Mouse (Mus musculus) 416B (cell line): ENCODE data around the gene Vhl.
"Not testable (repeated sequence)": the region's sequence is repeated elsewhere in the genome, so short reads cannot be mapped to it uniquely, and the experiment has no call there.

Experiments used
- DNase-seq: peaks from one replicate; pipeline ENCODE4 v3.0.0; 2011; ENCODE audit warnings: low read depth

Gene Vhl

GRCm38 (mm10) chr6:113661353-113662241 lies 37.8 kb downstream of the Vhl start:
- DNase-seq: peak; percentile 62

DNA sequence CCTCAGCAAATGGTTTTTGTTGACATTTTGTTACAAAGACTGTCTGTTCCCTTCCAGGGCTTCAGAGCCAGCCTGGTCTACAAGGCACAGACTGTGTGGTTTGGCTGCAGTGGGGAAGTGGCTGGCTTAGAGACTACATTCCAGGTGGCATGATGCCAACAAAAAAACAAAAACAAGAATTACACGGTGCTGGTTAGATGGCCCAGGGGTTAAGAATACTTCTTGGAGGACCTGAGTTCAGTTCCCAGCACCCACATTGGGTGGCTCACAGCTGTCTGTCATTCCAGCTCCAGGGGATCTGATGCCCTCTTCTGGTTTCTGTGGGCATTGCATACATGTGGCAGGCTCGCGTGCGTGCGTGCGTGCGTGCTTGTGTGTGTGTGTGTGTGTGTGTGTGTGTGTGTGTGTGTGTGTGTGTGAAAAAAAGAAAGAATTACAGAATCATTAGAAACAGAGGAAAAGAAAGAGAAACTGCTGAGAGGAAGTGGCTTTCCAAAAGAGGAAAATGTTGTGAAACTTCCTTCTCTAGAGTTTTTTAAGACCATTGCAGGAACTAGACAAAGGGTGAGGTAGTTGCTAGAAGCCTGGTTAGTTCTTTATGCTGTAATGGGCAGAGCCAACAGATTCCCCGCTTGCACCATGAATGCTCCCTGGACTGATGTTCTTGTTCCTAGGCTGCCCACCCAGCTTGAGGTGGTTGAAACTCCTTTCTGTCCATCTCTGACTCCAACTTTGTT lies 39.4 kb downstream of the Vhl start:
- DNase-seq: peak; percentile 67

DNA sequence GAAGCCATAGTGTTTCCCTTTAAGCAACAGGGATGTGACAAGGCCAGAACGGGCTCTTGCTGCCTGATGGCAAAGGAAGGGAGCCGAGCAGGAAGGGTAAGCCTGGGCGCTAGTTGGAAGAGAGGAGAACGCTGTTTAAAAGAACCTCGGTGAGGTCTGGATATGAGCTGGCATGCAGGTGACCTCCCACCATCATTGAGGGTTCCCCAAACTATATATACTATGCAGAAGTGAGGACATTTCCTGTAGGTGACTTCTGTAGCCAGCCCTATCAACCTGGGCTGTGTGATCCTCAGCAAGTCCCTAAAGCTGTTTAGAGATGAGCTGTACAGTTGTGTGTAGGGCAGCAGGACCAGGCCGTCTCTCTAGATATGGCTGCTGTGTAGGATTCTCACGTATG lies 40.5 kb downstream of the Vhl start:
- DNase-seq: no peak

- no peak for DNase-seq
Observed at GRCm38 (mm10) chr6:113667611-113668122, 43.9 kb downstream of the Vhl start.

DNA sequence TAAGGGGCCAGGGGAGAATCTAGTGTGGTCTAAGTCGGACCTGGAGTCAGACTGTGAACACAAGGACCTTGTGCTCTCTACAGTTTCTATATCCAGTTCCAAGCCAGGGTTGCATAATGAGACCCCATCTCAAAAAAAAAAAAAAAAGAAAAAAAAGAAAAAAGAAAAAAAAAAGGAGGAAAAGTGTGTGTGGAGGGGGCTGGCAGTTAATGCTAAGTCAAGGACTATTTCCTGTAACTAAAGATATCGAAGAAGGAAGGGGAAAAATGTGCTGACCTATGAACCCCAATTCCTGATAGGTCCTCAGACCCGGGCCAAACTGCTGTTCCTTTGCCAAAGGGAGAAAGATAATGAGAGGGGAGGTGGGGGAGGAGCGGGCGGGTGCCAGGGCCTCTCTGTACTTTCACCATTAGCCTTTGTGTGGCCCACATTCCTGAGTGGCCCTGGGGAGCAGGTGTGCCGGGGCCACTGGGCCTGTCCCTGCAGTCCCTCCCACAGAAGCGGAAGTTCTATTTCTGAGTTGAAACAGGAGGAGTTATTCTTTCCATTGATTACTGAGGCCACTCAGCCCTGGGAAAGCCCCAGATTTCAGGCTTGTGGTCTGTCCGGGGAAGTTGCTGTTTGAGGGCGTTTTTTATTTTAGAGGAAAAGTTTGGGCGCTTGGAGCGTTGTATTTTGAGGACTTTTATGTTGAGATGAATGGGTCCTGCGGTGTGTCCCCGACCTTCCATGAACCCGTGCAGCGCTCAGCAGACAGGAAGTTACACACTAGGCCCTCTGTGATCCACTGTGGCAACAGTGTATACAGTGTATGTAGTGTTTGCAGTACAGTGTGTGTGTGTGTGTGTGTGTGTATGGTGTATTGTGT lies 44.8 kb downstream of the Vhl start:
- DNase-seq: peak; percentile 50

GRCm38 (mm10) chr6:113669821-113670220 lies 46.1 kb downstream of the Vhl start:
- no peak for DNase-seq

DNA sequence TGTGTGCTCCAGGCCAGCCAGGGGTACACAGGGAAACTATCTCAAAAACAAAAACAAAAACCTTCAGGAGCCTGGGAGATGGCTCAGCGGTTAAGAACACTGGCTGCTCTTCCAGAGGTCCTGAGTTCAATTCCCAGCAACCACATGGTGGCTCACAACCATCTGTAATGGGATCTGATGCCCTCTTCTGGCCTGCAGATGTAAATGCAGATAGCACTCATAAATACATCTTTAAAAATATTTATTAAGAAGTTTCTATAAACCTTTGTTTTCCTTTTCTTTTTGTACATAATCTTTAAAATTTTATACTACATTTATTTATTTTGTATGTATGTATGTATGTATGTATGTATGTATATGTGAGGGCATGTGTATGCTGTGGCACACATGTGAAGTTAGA lies 48.3 kb downstream of the Vhl start:
- not testable (repeated sequence) for DNase-seq

DNA sequence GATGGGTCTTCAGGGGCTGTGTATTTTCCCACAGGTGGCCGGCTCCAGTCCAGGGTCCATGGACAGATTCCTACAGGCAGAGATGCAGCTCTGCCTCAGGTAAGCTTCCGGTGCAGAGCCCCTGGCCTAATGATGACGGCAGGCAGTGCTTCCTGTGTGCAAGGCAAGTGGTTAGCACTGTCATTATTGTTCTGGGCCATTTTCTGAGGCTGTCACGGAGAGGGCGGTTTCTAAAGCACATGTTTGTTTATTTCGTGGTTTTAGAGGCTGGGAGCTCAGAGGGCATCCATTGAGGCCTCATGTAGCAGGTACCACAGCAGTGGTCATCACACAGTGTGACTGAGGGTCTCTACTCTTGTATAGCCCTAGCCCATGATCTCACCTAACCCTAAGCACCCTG lies 49.2 kb downstream of the Vhl start:
- DNase-seq: no peak

DNA sequence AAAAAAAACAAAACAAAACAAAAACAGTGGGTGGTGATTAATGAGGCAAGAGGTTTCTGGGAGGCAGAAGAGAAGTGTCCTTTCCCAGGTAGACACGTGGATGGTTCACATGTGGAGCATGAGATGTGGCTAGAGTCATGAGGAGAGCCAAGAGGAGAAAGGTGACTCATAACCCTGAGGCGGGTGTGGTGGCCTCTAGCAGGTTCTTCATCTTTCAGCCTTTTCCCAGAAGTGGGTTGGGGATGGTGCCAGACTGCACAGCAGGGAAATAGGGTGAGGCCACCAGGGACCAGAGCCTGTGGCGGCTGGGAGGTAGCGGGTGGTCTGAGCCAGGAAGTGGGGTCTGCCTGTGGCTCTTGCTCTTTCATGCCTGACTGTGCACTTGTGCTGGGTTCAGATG lies 51.5 kb downstream of the Vhl start:
- DNase-seq: peak; percentile 84

GRCm38 (mm10) chr6:113675991-113676390 lies 52.2 kb downstream of the Vhl start:
- DNase-seq: no peak

GRCm38 (mm10) chr6:113677070-113677734 lies 53.4 kb downstream of the Vhl start:
- DNase-seq: no peak

GRCm38 (mm10) chr6:113678246-113679012 lies 54.7 kb downstream of the Vhl start:
- DNase-seq: no peak

- DNase-seq: peak; percentile 75
Observed at GRCm38 (mm10) chr6:113679993-113680566, 56.3 kb downstream of the Vhl start.
